Mouse (Mus musculus) limb, embryonic 12.5 days (tissue): ENCODE results near the gene Rhebl1. TPM values are rescaled to one million over a fixed set of nuclear protein-coding genes. Genes with fewer than 3 reads are reported as not detected.
"Not testable (repeated sequence)": the region's sequence is repeated elsewhere in the genome, so short reads cannot be mapped to it uniquely, and the experiment has no call there.

Source experiments
- ATAC-seq: fragments of 200-750 bp; cut with Nextera tagmentation; 2 replicates; pipeline ENCODE4 v1.8.0; 2017; ENCODE audit warnings: low read depth, moderate TSS enrichment; ENCODE audit not compliant: insufficient number of reproducible peaks, insufficient read depth, low FRiP score, low TSS enrichment
- H3K27ac ChIP-seq: fragments of 300-500 bp; sonication (generic); 2 replicates; pipeline ENCODE4 v1.5.1; 2016; ENCODE audit warnings: mild to moderate bottlenecking, moderate library complexity
- H3K27me3 ChIP-seq: fragments of 300-500 bp; sonication (generic); 2 replicates; pipeline ENCODE4 v1.6.1; 2016; ENCODE audit warnings: mild to moderate bottlenecking, moderate library complexity
- H3K36me3 ChIP-seq: fragments of 300-500 bp; sonication (generic); 2 replicates; pipeline ENCODE4 v1.6.1; 2016; ENCODE audit warnings: mild to moderate bottlenecking, moderate library complexity
- H3K4me1 ChIP-seq: fragments of 300-500 bp; sonication (generic); replicated peaks from 2 replicates; pipeline ENCODE4 v1.6.1; 2016
- H3K4me2 ChIP-seq: fragments of 300-500 bp; sonication (generic); 2 replicates; pipeline ENCODE4 v1.6.1; 2016; ENCODE audit warnings: mild to moderate bottlenecking, moderate library complexity
- H3K4me3 ChIP-seq: fragments of 300-500 bp; sonication (generic); replicated peaks from 2 replicates; pipeline ENCODE4 v1.5.1; 2016; ENCODE audit warnings: mild to moderate bottlenecking
- H3K9ac ChIP-seq: fragments of 300-500 bp; sonication (generic); replicated peaks from 2 replicates; pipeline ENCODE4 v1.6.1; 2016; ENCODE audit warnings: mild to moderate bottlenecking, moderate library complexity
- H3K9me3 ChIP-seq: fragments of 300-500 bp; sonication (generic); 2 replicates; pipeline ENCODE4 v1.6.1; 2016; ENCODE audit warnings: mild to moderate bottlenecking, moderate library complexity
- WGBS: fragments of 180-500 bp; shearing (Covaris S2); methylation state at CpG from one replicate; pipeline ENCODE4 v1.1.7; 2016; 5-methylcytosine and 5-hydroxymethylcytosine counted together
- polyA plus RNA-seq: library from polyadenylated mRNA; unstranded; fragments of >200 nt; fragmentation: Nextera tagmentation; extraction: Ambion mirVana; gene quantifications from 2 replicates; pipeline ENCODE4 v1.2.1, GENCODE M21; 2016

Rhebl1 gene
- polyA plus RNA-seq: 23.9 and 25.8 TPM in 2 replicates

GRCm38 (mm10) chr15:98893940-98894745 is at the start of gene Rhebl1:
Rhebl1 (minus strand) TSS chr15:98894540.
- Histone ChIP-seq H3K9me3 (no peaks in the 10 kb centered on the region), H3K27ac (no peak within 1 kb of the TSS), H3K4me2 (peak within 1 kb of the TSS; percentile 97), H3K4me3 (peak within 1 kb of the TSS; percentile 51), H3K4me1 (peaks cover 41% of the 10 kb centered on the region), H3K9ac (peak within 1 kb of the TSS; percentile 60), H3K27me3 (peaks cover 87% of the 10 kb centered on the region), H3K36me3 (no peaks in the 10 kb centered on the region)
- WGBS: under 1% methylated on average over 77 of the region's 77 CpGs
- ATAC-seq: no peak

- Histone ChIP-seq H3K9ac (no peak overlapping the region), H3K4me3 (no peak overlapping the region), H3K36me3 (no peaks in the 10 kb centered on the region), H3K9me3 (peaks cover 5% of the 10 kb centered on the region; the same call in 1 of the 2 replicates), H3K27ac (no peak overlapping the region), H3K27me3 (no peaks in the 10 kb centered on the region), H3K4me2 (no peak overlapping the region), H3K4me1 (peaks cover 12% of the 10 kb centered on the region)
- no peak for ATAC-seq
- WGBS: 59% methylated on average over 4 of the region's 4 CpGs
Measured at GRCm38 (mm10) chr15:98943133-98943532, 48.8 kb upstream of the Rhebl1 start.

- Histone ChIP-seq H3K27me3 (no peaks in the 10 kb centered on the region), H3K36me3 (no peaks in the 10 kb centered on the region), H3K27ac (no peak overlapping the region), H3K9ac (no peak overlapping the region), H3K4me3 (no peak overlapping the region), H3K4me2 (no peak overlapping the region), H3K9me3 (peaks cover 5% of the 10 kb centered on the region; the same call in 1 of the 2 replicates), H3K4me1 (peaks cover 12% of the 10 kb centered on the region)
- WGBS: 90% methylated on average over 4 of the region's 4 CpGs
- ATAC-seq: no peak
Measured at GRCm38 (mm10) chr15:98942081-98942480, 47.7 kb upstream of the Rhebl1 start.

- H3K9me3 ChIP-seq: peaks cover 5% of the 10 kb centered on the region; the same call in 1 of the 2 replicates
- H3K4me3 ChIP-seq: no peak overlapping the region
- no peak for ATAC-seq
- 81% methylated on average over 2 of the region's 2 CpGs for WGBS
- H3K27ac ChIP-seq: no peak overlapping the region
- no peak overlapping the region for H3K4me2 ChIP-seq
- peaks cover 12% of the 10 kb centered on the region for H3K4me1 ChIP-seq
- no peak overlapping the region for H3K9ac ChIP-seq
- no peaks in the 10 kb centered on the region for H3K27me3 ChIP-seq
- no peaks in the 10 kb centered on the region for H3K36me3 ChIP-seq
Measured at GRCm38 (mm10) chr15:98941539-98941938, 47.2 kb upstream of the Rhebl1 start.

- no peaks in the 10 kb centered on the region for H3K36me3 ChIP-seq
- H3K4me2 ChIP-seq: no peak overlapping the region
- peaks cover 17% of the 10 kb centered on the region for H3K4me1 ChIP-seq
- H3K4me3 ChIP-seq: no peak overlapping the region
- 68% methylated on average over 10 of the region's 10 CpGs for WGBS
- H3K27ac ChIP-seq: no peak overlapping the region
- H3K9ac ChIP-seq: no peak overlapping the region
- ATAC-seq: no peak
- peaks cover 5% of the 10 kb centered on the region; the same call in 1 of the 2 replicates for H3K9me3 ChIP-seq
- no peaks in the 10 kb centered on the region for H3K27me3 ChIP-seq
Measured at GRCm38 (mm10) chr15:98940816-98941215, 46.5 kb upstream of the Rhebl1 start.

GRCm38 (mm10) chr15:98934217-98934839 is 40.0 kb upstream of the Rhebl1 start, which contains the start of gene Tuba1b:
Tuba1b (minus strand) TSS chr15:98934565.
- Histone ChIP-seq H3K9ac (peak within 1 kb of the TSS; percentile 94), H3K27ac (peak within 1 kb of the TSS; percentile 98), H3K36me3 (peaks cover 17% of the 10 kb centered on the region), H3K27me3 (no peaks in the 10 kb centered on the region), H3K4me1 (peaks cover 18% of the 10 kb centered on the region), H3K9me3 (no peaks in the 10 kb centered on the region), H3K4me3 (peak within 1 kb of the TSS; percentile 73), H3K4me2 (peak within 1 kb of the TSS; percentile 97)
- peak; percentile 92 for ATAC-seq
- WGBS: under 1% methylated on average over 57 of the region's 58 CpGs

GRCm38 (mm10) chr15:98933833-98934216 is 39.5 kb upstream of the Rhebl1 start:
- H3K4me1 ChIP-seq: peaks cover 20% of the 10 kb centered on the region
- peak overlapping the region; percentile 94 for H3K9ac ChIP-seq
- peaks cover 17% of the 10 kb centered on the region for H3K36me3 ChIP-seq
- H3K4me2 ChIP-seq: peak overlapping the region; percentile 97
- WGBS: under 1% methylated on average over 35 of the region's 35 CpGs
- H3K9me3 ChIP-seq: no peaks in the 10 kb centered on the region
- peak overlapping the region; percentile 98 for H3K27ac ChIP-seq
- H3K4me3 ChIP-seq: peak overlapping the region; percentile 73
- H3K27me3 ChIP-seq: no peaks in the 10 kb centered on the region
- peak; percentile 74 for ATAC-seq

GRCm38 (mm10) chr15:98933004-98933671 is 38.8 kb upstream of the Rhebl1 start:
- Histone ChIP-seq H3K9ac (peak overlapping the region; percentile 94), H3K36me3 (peaks cover 17% of the 10 kb centered on the region), H3K4me1 (peaks cover 25% of the 10 kb centered on the region), H3K4me3 (peak overlapping the region; percentile 73), H3K27ac (peak overlapping the region; percentile 98), H3K4me2 (peak overlapping the region; percentile 97)
- WGBS: 27% methylated on average over 8 of the region's 9 CpGs
- not testable (repeated sequence) for H3K9me3 ChIP-seq, H3K27me3 ChIP-seq, ATAC-seq

GRCm38 (mm10) chr15:98930998-98931397 is 36.7 kb upstream of the Rhebl1 start:
- Histone ChIP-seq H3K9ac (no peak overlapping the region), H3K27ac (no peak overlapping the region), H3K27me3 (no peaks in the 10 kb centered on the region), H3K9me3 (no peaks in the 10 kb centered on the region), H3K4me1 (peaks cover 21% of the 10 kb centered on the region), H3K4me3 (no peak overlapping the region), H3K4me2 (0 out of 2 replicates have a peak overlapping the region, but pooled peaks have one; percentile 6), H3K36me3 (peaks cover 17% of the 10 kb centered on the region)
- ATAC-seq: no peak
- 84% methylated on average over 3 of the region's 3 CpGs for WGBS

GRCm38 (mm10) chr15:98930017-98930734 is 35.8 kb upstream of the Rhebl1 start:
- Histone ChIP-seq H3K9me3 (no peaks in the 10 kb centered on the region), H3K36me3 (peaks cover 17% of the 10 kb centered on the region), H3K27ac (peak overlapping the region; percentile 26), H3K4me1 (peaks cover 13% of the 10 kb centered on the region), H3K27me3 (no peaks in the 10 kb centered on the region), H3K4me2 (no peak overlapping the region), H3K4me3 (no peak overlapping the region), H3K9ac (no peak overlapping the region)
- 50% methylated on average over 8 of the region's 8 CpGs for WGBS
- ATAC-seq: no peak
